Mouse (Mus musculus) urinary bladder, postnatal 10 days (tissue): Measurements from ENCODE around the gene Klk9.

ENCODE experiments used
- DNase-seq: peaks from one replicate; pipeline ENCODE4 v3.0.0; 2022; ENCODE audit warnings: low spot score

Klk9 gene

DNA sequence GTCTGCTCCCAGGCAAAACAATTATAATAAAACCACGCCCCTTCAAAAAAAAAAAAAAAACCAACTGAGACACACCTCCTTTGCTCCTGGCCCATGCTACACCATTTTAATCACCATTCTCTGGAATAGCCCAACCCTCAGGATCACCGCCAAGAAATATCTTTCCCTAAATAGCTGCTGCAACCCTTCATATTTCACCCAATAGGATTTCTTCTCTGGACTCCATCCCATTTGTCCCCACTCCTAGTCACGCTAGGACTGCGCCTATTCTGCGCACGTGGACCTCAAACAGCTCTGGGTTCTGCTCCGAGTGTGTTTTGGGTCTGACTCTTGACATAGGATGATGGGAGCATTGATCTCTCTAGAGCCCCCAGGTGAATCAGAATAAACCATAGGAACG, 4.7 kb downstream of the Klk9 start:
- no peak for DNase-seq

DNA sequence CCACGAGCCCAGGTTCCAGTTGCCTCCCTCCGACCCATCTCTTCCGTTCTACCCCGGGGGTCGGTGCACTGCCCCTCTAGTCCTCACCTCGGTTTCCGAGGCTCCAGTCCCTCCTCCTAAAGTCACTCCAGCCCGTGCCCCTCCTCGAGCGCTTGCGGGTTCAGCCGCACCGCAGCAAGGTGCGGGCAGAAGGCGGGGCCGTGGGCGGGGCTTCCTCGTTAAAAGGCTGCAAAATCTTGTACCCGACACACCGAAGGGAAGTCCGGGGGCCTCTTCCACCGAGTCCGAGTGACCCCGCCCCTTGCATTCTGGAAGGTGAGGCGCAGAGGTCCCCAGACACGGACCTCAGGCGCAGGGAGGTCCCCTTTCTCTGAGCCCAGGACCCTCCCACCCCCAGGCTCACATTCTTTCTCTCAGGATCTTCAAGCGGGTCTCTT, 5.7 kb downstream of the Klk9 start, which contains the start of gene Klk8:
Klk8 (plus strand) TSS at position 245 of the 437 bp plus-strand sequence.
- DNase-seq, result no peak

DNA sequence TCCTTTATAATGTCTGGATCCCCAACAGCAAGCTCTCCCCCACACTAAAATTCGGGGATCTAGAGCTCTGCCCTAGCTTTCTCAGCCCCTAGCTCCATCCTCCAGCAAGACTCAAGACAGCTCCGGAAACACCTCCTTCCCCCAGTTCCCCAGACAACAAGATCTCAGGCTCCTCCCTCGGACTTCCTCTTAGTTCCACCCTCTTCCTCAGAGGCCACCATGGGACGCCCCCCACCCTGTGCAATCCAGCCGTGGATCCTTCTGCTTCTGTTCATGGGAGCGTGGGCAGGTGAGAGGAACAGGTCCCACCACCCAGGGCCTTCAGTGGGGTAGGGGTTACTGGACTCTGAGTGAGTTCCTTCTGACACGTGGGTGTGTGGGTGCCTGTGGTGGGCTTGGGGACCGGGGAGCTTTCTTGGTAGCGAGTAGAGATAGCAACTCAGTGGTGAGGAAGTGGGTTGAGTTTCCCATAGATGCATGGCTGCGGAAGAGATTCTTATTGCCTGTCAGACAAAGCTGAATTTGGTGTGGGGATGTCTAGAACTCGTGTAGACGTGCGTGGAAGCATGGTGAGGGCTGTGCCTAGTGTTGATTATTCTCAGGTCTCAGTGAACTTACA, 6.3 kb downstream of the Klk9 start:
- no peak for DNase-seq

DNA sequence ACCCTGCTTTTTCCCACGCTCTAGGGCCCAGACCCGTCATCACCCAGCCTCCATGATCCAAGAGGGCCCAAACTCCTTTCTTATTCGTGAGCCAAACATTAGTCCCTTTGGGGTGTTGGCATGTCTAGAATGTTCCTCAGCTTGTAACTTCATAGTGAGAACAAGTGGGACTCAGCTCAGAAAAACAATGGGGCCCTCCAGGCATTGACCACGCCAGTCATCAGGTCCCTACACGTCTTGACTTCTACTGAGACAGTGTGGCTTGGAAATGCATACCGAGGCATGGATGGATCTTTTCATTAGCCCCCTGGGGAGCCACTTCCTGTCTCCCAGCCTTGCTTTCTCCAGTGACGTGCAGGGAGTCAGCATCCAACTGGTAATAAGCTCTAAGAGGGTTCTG, 8.2 kb downstream of the Klk9 start:
- DNase-seq, result no peak

DNA sequence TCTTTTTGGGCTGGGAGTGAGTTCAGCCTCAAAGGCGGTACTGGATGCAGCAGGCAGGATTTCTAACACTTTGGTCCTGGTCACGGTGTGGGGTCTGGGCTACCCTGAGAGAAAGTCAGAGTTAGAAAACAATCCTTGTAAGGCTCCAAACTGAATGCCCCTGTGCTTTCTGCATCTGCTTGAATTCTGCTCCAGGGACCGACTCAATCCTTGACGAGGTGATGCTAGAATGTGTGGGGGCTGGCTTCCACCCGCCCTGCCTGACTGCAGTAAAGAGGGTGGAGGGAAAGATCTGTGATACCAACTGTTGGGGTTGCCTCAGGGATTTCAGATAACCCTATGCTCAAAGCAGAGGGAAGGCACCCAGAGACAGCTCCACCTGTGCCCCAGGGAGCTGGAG, 19.3 kb downstream of the Klk9 start, which contains the start of gene Klk7:
Klk7 (plus strand) TSS at position 301 of the 400 bp plus-strand sequence.
- no peak for DNase-seq

DNA sequence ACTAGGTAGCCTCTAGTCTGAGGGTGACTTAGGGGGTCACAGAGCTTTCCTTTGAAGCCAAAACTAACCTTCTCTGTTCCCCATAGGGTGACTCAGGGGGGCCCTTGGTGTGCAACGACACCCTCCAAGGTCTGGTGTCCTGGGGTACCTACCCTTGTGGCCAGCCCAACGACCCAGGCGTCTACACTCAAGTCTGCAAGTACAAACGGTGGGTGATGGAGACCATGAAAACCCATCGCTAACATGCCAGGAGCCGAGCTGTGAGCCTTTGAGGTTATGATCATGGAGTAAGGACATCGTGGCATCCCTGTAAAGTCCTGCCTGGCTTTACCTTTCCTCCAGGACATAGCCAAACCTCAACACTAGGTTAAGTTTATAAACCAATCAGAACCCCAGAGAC, 23.5 kb downstream of the Klk9 start:
- DNase-seq, result no peak

DNA sequence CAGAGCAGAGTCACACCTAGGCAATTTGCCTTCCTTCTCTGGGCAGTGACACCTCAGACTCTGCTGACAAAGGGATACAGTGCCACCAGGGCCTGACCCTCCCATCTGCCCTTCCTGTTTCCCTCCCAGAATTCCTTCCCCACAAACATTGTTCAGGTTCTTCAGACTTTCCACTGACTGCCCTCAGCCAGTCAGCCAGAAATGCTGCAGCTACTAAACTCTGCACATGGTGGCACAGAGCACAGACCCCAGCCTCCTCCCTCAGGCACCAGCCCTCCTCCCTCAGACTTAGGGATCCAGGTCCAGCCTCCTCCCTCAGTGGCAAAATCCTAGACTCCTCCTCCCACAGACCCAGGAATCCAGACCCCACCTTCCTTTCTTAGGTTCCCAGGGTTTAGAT, 25.1 kb downstream of the Klk9 start:
- no peak for DNase-seq

DNA sequence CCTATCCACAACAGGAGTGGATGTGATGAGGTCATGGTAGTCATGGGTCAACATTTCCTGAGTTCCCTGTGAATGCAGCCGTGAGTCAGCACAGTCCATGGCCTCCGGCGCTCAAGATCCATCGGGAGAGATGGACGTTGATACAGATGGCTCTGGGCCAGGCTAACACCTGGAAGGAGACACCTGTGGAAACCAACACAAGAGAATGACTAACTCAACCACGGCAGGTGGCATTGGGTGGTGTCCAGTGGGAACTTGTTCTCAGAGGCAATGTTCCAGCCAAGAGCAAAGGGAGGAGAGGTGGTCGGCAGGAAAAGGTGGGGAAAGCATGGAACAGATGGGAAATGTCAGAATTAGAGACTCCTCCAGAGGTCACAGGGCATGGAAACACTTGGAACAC, 29.9 kb downstream of the Klk9 start:
- no peak for DNase-seq

DNA sequence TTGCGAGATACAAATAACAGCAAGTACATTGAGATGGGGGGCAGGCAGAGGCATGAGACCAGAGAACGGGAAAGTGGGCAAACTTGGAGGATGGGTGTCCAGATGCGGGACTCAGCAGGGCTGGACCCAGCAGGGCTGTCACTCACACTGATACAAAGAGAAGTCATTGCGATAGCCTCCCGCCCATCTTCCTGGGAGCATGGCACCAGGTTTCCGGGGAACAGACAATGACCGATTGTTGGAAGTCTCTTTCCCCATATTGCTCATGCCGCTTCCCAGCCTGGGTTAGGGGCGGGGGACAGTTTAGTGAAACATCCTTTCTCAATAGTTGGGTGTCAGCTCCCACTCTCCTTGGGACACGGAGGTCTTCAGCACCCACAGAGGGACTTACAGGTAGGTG, 32.5 kb downstream of the Klk9 start, which contains the start of gene Klk6:
Klk6 (plus strand) TSS at position 301 of the 400 bp plus-strand sequence.
- DNase-seq, result no peak

DNA sequence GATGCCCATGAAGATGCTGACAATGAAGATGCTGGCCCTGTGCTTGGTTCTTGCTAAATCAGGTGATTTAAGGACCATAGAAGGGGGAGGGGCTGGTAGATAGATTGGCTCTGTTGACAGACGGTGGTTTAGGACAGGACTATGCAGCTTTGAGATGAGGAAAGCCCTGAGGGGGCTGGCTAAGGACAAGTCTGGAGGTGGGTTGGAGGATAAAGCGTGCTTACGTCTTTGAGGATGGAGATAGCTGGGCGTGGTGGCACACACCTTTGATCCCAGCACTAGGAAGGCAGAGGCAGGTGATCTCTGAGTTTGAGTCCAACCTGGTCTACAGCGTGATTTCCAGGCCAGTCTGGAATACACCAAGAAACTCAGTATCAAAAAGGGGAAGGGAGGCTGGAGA, 34.4 kb downstream of the Klk9 start:
- DNase-seq, result no peak

DNA sequence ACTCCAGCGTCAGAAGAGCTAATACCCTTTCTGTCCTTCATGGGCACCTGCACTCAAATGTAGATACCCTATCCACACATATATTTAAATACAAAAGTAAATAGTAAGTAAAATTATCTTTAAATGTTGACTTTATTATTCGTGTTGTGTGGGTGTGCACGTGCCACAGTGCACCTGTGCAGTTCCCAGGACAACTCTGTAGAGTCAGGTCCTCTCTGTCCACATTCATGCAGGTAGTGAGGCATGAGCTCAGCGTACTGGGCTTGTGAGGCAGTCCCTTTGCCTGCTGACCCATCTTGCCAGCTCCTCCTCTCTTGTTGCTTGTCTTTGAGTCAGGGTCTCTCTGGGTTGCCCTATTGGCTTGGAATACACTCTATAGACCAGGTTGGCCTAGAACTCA, 36.0 kb downstream of the Klk9 start:
- no peak for DNase-seq

DNA sequence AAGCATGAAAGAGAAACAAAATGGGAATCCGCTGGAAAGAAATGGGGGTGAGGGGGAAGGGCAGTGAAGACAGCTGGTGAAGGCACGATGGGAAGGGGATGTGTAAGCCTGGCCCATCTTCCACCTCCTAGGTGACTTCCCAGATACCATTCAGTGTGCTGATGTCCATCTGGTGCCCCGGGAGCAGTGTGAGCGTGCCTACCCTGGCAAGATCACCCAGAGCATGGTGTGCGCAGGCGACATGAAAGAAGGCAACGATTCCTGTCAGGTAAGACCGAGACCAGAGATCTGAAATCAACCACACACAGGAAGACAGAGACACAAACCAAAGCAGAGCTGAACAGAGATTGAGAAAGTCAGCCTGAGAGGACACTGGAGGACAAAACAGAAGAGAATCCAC, 37.3 kb downstream of the Klk9 start:
- DNase-seq, result no peak

DNA sequence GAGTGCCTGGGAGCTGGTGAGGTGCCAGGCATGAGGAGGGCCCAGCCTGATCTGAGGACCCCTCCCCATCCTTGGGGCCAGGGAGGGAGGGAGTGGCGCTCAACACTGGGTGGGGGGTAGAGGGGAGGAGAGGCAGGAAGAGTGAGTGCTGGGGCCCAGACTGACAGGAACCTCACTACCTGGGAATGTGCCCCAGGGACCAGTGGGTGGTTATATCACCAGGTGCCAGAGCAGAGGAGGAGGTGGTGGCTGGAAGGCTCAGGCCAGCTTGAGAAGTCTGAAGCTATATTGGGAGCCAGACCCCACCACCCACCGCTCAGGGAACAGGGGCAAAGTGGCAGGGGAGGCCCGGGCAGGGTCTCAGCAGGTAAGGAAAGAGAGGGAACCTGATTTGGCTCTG, 50.0 kb downstream of the Klk9 start, which contains the start of gene Klk5:
Klk5 (plus strand) TSS at position 271 of the 400 bp plus-strand sequence.
- DNase-seq, result no peak

DNA sequence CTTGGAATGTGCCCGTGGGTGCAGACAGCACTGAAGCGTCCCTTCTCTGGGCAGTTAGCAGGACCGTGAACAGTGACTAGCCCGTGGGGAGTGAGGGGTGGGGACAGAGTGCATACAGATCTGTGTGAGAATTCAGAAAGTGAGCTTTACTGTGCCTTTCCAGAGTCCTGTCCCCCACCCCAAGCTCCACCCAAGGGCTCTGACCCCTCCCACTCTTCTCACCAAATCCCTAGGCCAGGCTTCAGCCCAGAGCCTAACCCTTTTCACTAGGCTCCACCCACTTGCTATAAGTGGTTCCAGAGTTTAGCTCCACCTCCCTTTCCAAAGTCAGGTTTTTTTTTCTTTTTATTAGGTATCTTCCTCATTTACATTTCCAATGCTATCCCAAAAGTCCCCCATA, 52.1 kb downstream of the Klk9 start:
- no peak for DNase-seq
